Mouse (Mus musculus) heart, postnatal 14 days (tissue): Measurements from ENCODE around the gene Col6a6. TPM values are rescaled to one million over a fixed set of nuclear protein-coding genes. Genes with fewer than 3 reads are reported as not detected.

Source experiments
- DNase-seq, 2 experiments: peaks; one replicate each; pipeline ENCODE4 v3.0.0; 2021 to 2022
- intact Hi-C: fragments of 180-260 bp; cut with DNase I; formaldehyde crosslinking; loops from one replicate; pipeline ENCODE4 v1.15.1; 2025
- total RNA-seq, 2 experiments: library from RNA; stranded (reverse); gene quantifications; 2 replicates each; pipeline ENCODE4 v1.2.3; 2021

The Col6a6 gene
- total RNA-seq, 2 experiments from 2014 or later, result 10.4 to 10.5 TPM

GRCm38 (mm10) chr9:105754256-105754655 is 73.7 kb downstream of the Col6a6 start:
- intact Hi-C loops, result no loop called here
- DNase-seq, result no peak

- intact Hi-C loops, result no loop called here
- DNase-seq, result no peak
Measured at GRCm38 (mm10) chr9:105745861-105746260, 82.1 kb downstream of the Col6a6 start.

GRCm38 (mm10) chr9:105740413-105740812 is 87.5 kb downstream of the Col6a6 start:
- intact Hi-C loops, result no loop called here
- no peak for DNase-seq

- intact Hi-C loops, result no loop called here
- peak; percentile 27 to 41 for DNase-seq
Measured at GRCm38 (mm10) chr9:105739446-105739845, 88.5 kb downstream of the Col6a6 start.

GRCm38 (mm10) chr9:105737448-105737847 is 90.5 kb downstream of the Col6a6 start:
- peak; percentile 39 to 44 for DNase-seq
- intact Hi-C loops, result no loop called here

- intact Hi-C loops, result no loop called here
- DNase-seq, result no peak
Measured at GRCm38 (mm10) chr9:105735195-105735594, 92.8 kb downstream of the Col6a6 start.

GRCm38 (mm10) chr9:105734651-105735050 is 93.3 kb downstream of the Col6a6 start:
- DNase-seq, result no peak
- intact Hi-C loops, result no loop called here

- intact Hi-C loops, result no loop called here
- peak; percentile 49 to 61 for DNase-seq
Measured at GRCm38 (mm10) chr9:105731976-105732375, 96.0 kb downstream of the Col6a6 start.

- intact Hi-C loops, result no loop called here
- no peak for DNase-seq
Measured at GRCm38 (mm10) chr9:105720430-105720829, 107.5 kb downstream of the Col6a6 start.

GRCm38 (mm10) chr9:105719851-105720395 is 108.0 kb downstream of the Col6a6 start:
- intact Hi-C loops, result no loop called here

GRCm38 (mm10) chr9:105719367-105719766 is 108.6 kb downstream of the Col6a6 start:
- DNase-seq, result no peak
- intact Hi-C loops, result no loop called here

More at GRCm38 (mm10) chr9:105719851-105720395, 108.0 kb downstream of the Col6a6 start:
- no peak for DNase-seq

- DNase-seq, result no peak
- intact Hi-C loops, result no loop called here
Measured at GRCm38 (mm10) chr9:105712049-105712448, 115.9 kb downstream of the Col6a6 start.

- intact Hi-C loops, result no loop called here
- no peak for DNase-seq
Measured at GRCm38 (mm10) chr9:105705011-105705410, 122.9 kb downstream of the Col6a6 start.

GRCm38 (mm10) chr9:105704226-105704932 is 123.6 kb downstream of the Col6a6 start:
- DNase-seq, result no peak
- intact Hi-C loops, result no loop called here

GRCm38 (mm10) chr9:105701966-105702365 is 126.0 kb downstream of the Col6a6 start:
- peak in 1 of 2 experiments; percentile 26 for DNase-seq
- intact Hi-C loops, result no loop called here

- DNase-seq, result no peak
- intact Hi-C loops, result no loop called here
Measured at GRCm38 (mm10) chr9:105700702-105701101, 127.3 kb downstream of the Col6a6 start.

GRCm38 (mm10) chr9:105697764-105698396 is 130.1 kb downstream of the Col6a6 start:
- peak; percentile 50 to 58 for DNase-seq
- intact Hi-C loops, result loop anchor here (10.0 kb wide), 1 partner anchor 417 kb away; no protein-coding TSS in a partner anchor

GRCm38 (mm10) chr9:105696818-105697564 is 131.0 kb downstream of the Col6a6 start:
- intact Hi-C loops, result loop anchor here (10.0 kb wide), 1 partner anchor 418 kb away; no protein-coding TSS in a partner anchor
- peak in 1 of 2 experiments; percentile 17 for DNase-seq

- DNase-seq, result peak; percentile 85 to 92
- intact Hi-C loops, result loop anchor here (1.0 to 10.0 kb wide), 4 partner anchors 164 to 421 kb away; no protein-coding TSS in a partner anchor
Measured at GRCm38 (mm10) chr9:105693854-105694253, 134.1 kb downstream of the Col6a6 start.

GRCm38 (mm10) chr9:105693056-105693455 is 134.9 kb downstream of the Col6a6 start:
- DNase-seq, result no peak
- intact Hi-C loops, result loop anchor here (1.0 to 10.0 kb wide), 3 partner anchors 165 to 422 kb away; no protein-coding TSS in a partner anchor
